Mouse (Mus musculus) ES-Bruce4 (cell line): Measurements from ENCODE around the gene Slc11a1.

ENCODE experiments used
- CTCF ChIP-seq: IDR thresholded peaks from one replicate; pipeline ENCODE4 v1.8.1; 2011; ENCODE audit warnings: low read depth, low read length
- EP300 ChIP-seq: IDR thresholded peaks from 2 replicates; pipeline ENCODE4 v1.6.1; 2011; ENCODE audit warnings: low read depth, low read length; ENCODE audit not compliant: insufficient read depth
- POLR2A ChIP-seq: IDR thresholded peaks from one replicate; pipeline ENCODE4 v1.8.1; 2011; ENCODE audit warnings: low read length; ENCODE audit not compliant: insufficient read depth

GRCm38 (mm10) chr1:74338013-74338412 is 37.0 kb upstream of the Slc11a1 start:
- no peak for TF ChIP-seq CTCF
- TF ChIP-seq POLR2A: no peak
- no peak for TF ChIP-seq EP300
